Mouse (Mus musculus): ENCODE data around the gene Arhgap24.

GRCm38 (mm10) chr5:102802833-102803232 is 321.6 kb downstream of the Arhgap24 start:
- TF ChIP-seq EP300 (IDR thresholded peaks at IDR 0.05; ENCODE audit: low read depth) (no peak), CTCF (IDR thresholded peaks at IDR 0.05; ENCODE audit: low read depth) (no peak)

Measured in liver, postnatal 0 days (tissue).